Mouse (Mus musculus) monocyte, adult 59 days (primary cell): ENCODE measurements around the gene Gm20695. TPM values are rescaled to one million over a fixed set of nuclear protein-coding genes. Genes with fewer than 3 reads are reported as not detected.

Experiments used
- total RNA-seq, 2 experiments: library from RNA; stranded (reverse); gene quantifications; one replicate each; pipeline ENCODE4 v1.2.4; 2023

Gene Gm20695
- 1 to 10 TPM; 1.0 to 2.8 TPM for total RNA-seq

GRCm38 (mm10) chr16:3884201-3885064, at the start of gene Gm20695, which contains the start of gene Zfp597:
Gm20695 (plus strand) TSS chr16:3884648.
Zfp597 (minus strand) TSS chr16:3884561.

GRCm38 (mm10) chr16:3846711-3847518, 37.5 kb upstream of the Gm20695 start, which contains the start of gene Zfp174:
Zfp174 (plus strand) TSS chr16:3847268.

GRCm38 (mm10) chr16:3872216-3873047, 12.0 kb upstream of the Gm20695 start, which contains the start of gene Naa60:
Naa60 (plus strand) TSS chr16:3872375.

GRCm38 (mm10) chr16:3908537-3909111, 24.2 kb downstream of the Gm20695 start, which contains the start of the genes 1700037C18Rik and Cluap1:
1700037C18Rik (minus strand) TSS chr16:3908689.
Cluap1 (plus strand) TSS chr16:3908801.

Other genes with a start within 250 kb of the Gm20695 start
- 10 to 100 TPM; 86.4 to 98.5 TPM for gene Mefv, start 166.6 kb upstream of the Gm20695 start, total RNA-seq
- 10 to 100 TPM; 76.8 to 78.0 TPM for gene Zfp263, start 140.6 kb upstream of the Gm20695 start, total RNA-seq
- gene Olfr15, start 53.8 kb upstream of the Gm20695 start, total RNA-seq = not detected
- gene Zfp174, start 37.4 kb upstream of the Gm20695 start, total RNA-seq = under 1 TPM; 0.39 to 0.64 TPM
- 100 to 1,000 TPM; 118 to 130 TPM for gene Naa60, start 12.3 kb upstream of the Gm20695 start, total RNA-seq
- 10 to 100 TPM; 11.8 to 17.2 TPM for gene Zfp597, start 87 bp upstream of the Gm20695 start, total RNA-seq
- 1 to 10 TPM; 3.7 to 4.3 TPM for gene 1700037C18Rik, start 24.0 kb downstream of the Gm20695 start, total RNA-seq
- gene Cluap1, start 24.2 kb downstream of the Gm20695 start, total RNA-seq = 10 to 100 TPM; 11.0 to 13.2 TPM
- gene Nlrc3, start 92.0 kb downstream of the Gm20695 start, total RNA-seq = 1 to 10 TPM; 1.7 to 2.6 TPM
- 10 to 100 TPM; 30.3 to 34.9 TPM for gene Slx4, start 119.1 kb downstream of the Gm20695 start, total RNA-seq
- not detected for gene Dnase1, start 152.3 kb downstream of the Gm20695 start, total RNA-seq
- 10 to 100 TPM; 39.4 to 41.5 TPM for gene Trap1, start 193.2 kb downstream of the Gm20695 start, total RNA-seq